Mouse (Mus musculus) thymus, adult 2 months (tissue): ENCODE data around the gene Ccdc117.

Source experiments
- CTCF ChIP-seq: fragments of 200-500 bp; IDR thresholded peaks from 2 replicates; pipeline ENCODE4 v1.5.1; 2012; ENCODE audit warnings: mild to moderate bottlenecking, control low read depth, low read length, moderate library complexity, borderline replicate concordance; ENCODE audit not compliant: control insufficient read depth, poor library complexity, insufficient read depth; ENCODE audit errors: extremely low read depth
- POLR2A ChIP-seq: fragments of 200-500 bp; IDR thresholded peaks from 2 replicates; pipeline ENCODE4 v1.6.1; 2012; ENCODE audit warnings: mild to moderate bottlenecking, low read length, control low read depth, moderate library complexity; ENCODE audit not compliant: control insufficient read depth, poor library complexity, insufficient read depth; ENCODE audit errors: extremely low read depth

GRCm38 (mm10) chr11:5517346-5517745 lies 24.6 kb downstream of the Ccdc117 start:
- TF ChIP-seq CTCF (no peak), POLR2A (no peak)
